9 mouse cellular contexts compared by ENCODE assay signal in the genomic region with DNA sequence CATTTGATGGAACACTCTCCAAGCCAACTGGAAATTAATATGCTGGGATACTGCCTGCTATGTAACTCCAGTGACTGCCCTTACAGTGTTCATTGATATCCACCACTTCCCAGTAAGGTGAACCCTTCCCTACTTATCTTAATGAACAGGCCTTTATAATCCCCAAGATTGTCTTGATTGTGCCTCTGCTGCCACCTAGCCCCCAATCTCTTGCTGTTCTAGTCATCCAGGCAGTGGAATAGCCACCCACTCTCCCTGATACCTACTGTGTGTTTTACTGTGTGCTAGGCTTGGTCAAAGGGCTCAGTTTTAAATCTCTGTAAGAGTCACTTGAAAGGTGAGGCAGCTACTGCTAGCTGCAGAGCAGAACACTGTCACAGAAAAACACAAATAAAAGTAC.
DNase-seq lines count a peak whose midpoint lies in the region; ATAC-seq lines count a peak whose summit lies in the region.
"Had no signal": no experiment of that assay in that cellular context is flagged by ENCODE, and none has a peak within 500 bp of the region (broad histone marks: within the 10 kb centered on the region; RNA-seq: fewer than 3 reads in every experiment).

No protein-coding gene starts in this region.

- ATAC-seq in kidney, embryonic 15.5 days (replicated peaks; ENCODE audit: low FRiP score), result no peak
- ATAC-seq in midbrain, embryonic 15.5 days (replicated peaks), result no peak

- H3K9ac ChIP-seq in kidney, embryonic 15.5 days, result no peak overlapping the region
- H3K9ac ChIP-seq in midbrain, embryonic 15.5 days, result no peak overlapping the region
- H3K9ac ChIP-seq: hindbrain, embryonic 15.5 days had no signal

- H3K27ac ChIP-seq in kidney, embryonic 15.5 days, result no peak overlapping the region
- H3K27ac ChIP-seq in midbrain, embryonic 15.5 days, result no peak overlapping the region
- H3K27ac ChIP-seq: hindbrain, embryonic 15.5 days had no signal

- H3K9me3 ChIP-seq in kidney, embryonic 15.5 days (replicated peaks), result no peaks in the 10 kb centered on the region
- no peaks in the 10 kb centered on the region for H3K9me3 ChIP-seq in midbrain, embryonic 15.5 days
- H3K9me3 ChIP-seq: hindbrain, embryonic 15.5 days had no signal

- no peaks in the 10 kb centered on the region for H3K27me3 ChIP-seq in kidney, embryonic 15.5 days
- no peaks in the 10 kb centered on the region for H3K27me3 ChIP-seq in midbrain, embryonic 15.5 days (replicated peaks)
- H3K27me3 ChIP-seq: hindbrain, embryonic 15.5 days had no signal

- peak; percentile 32 for DNase-seq in kidney, adult 11 months
- DNase-seq in ES-CJ7 (ENCODE audit: low read depth, low spot score), result peak; percentile 56
- DNase-seq in adrenal gland, postnatal 25 days, result peak; percentile 51
- peak; percentile 59 to 66 for DNase-seq in kidney, postnatal 4 days
- no peak for DNase-seq in right cerebral cortex, adult 18-20 months

- no peaks in the 10 kb centered on the region for H3K4me1 ChIP-seq in kidney, embryonic 15.5 days
- no peaks in the 10 kb centered on the region for H3K4me1 ChIP-seq in midbrain, embryonic 15.5 days
- H3K4me1 ChIP-seq: hindbrain, embryonic 15.5 days had no signal

- no peak overlapping the region for H3K4me2 ChIP-seq in kidney, embryonic 15.5 days
- H3K4me2 ChIP-seq in midbrain, embryonic 15.5 days, result no peak overlapping the region
- H3K4me2 ChIP-seq: hindbrain, embryonic 15.5 days had no signal

- no peak overlapping the region for H3K4me3 ChIP-seq in kidney, embryonic 15.5 days (replicated peaks)
- H3K4me3 ChIP-seq in midbrain, embryonic 15.5 days, result no peak overlapping the region
- H3K4me3 ChIP-seq: erythroblast, embryonic 14.5 days; hindbrain, embryonic 15.5 days had no signal

- H3K36me3 ChIP-seq in kidney, embryonic 15.5 days, result no peaks in the 10 kb centered on the region
- H3K36me3 ChIP-seq in midbrain, embryonic 15.5 days (replicated peaks), result no peaks in the 10 kb centered on the region
- H3K36me3 ChIP-seq: hindbrain, embryonic 15.5 days had no signal
